Comparison of ENCODE assay signal across 8 mouse cellular contexts in genomic region chr13:56191225-56191624, GRCm38 (mm10). TPM values are rescaled to one million over a fixed set of nuclear protein-coding genes. Genes with fewer than 3 reads are reported as not detected.
A peak's percentile ranks its signal among the peaks of the same experiment; 100 is the strongest.
DNase-seq lines count a peak whose midpoint lies in the region; ATAC-seq and TF ChIP-seq lines count a peak whose summit lies in the region.

No protein-coding gene starts in this region.

- no peak overlapping the region for H3K4me2 ChIP-seq in heart, embryonic 11.5 days
- H3K4me2 ChIP-seq in lung, embryonic 14.5 days: no peak overlapping the region
- H3K4me2 ChIP-seq in forebrain, postnatal 0 days (ENCODE audit: low read depth): no peak overlapping the region
- no peak overlapping the region for H3K4me2 ChIP-seq in forebrain, embryonic 16.5 days (ENCODE audit: low read length)

- TF ChIP-seq EP300 in heart, adult 2 months (IDR thresholded peaks at IDR 0.05; ENCODE audit: insufficient read depth, low read depth, low read length): no peak

- H3K79me2 ChIP-seq in heart, adult 2 months (replicated peaks; ENCODE audit: control insufficient read depth, insufficient read depth, low read length): no peaks in the 10 kb centered on the region

- no peak overlapping the region for H3K27ac ChIP-seq in heart, adult 2 months
- no peak overlapping the region for H3K27ac ChIP-seq in heart, embryonic 11.5 days (ENCODE audit: low read depth, low read length)
- no peak overlapping the region for H3K27ac ChIP-seq in lung, embryonic 14.5 days (ENCODE audit: low read depth)
- no peak overlapping the region for H3K27ac ChIP-seq in forebrain, postnatal 0 days (ENCODE audit: low read depth, low read length)
- H3K27ac ChIP-seq in forebrain, embryonic 16.5 days (ENCODE audit: low read length): no peak overlapping the region

- no peaks in the 10 kb centered on the region for H3K27me3 ChIP-seq in heart, adult 2 months (ENCODE audit: control insufficient read depth, insufficient read depth, low read length)
- no peaks in the 10 kb centered on the region for H3K27me3 ChIP-seq in heart, embryonic 11.5 days (ENCODE audit: control insufficient read depth, insufficient read depth, low read length)
- H3K27me3 ChIP-seq in lung, embryonic 14.5 days (ENCODE audit: insufficient read depth, low read length): no peaks in the 10 kb centered on the region
- no peaks in the 10 kb centered on the region for H3K27me3 ChIP-seq in forebrain, postnatal 0 days (ENCODE audit: insufficient read depth, low read length)
- H3K27me3 ChIP-seq in forebrain, embryonic 16.5 days (replicated peaks; ENCODE audit: control insufficient read depth, insufficient read depth, low read length): no peaks in the 10 kb centered on the region

- peak; percentile 43 to 55 for DNase-seq in heart, adult 2 months
- DNase-seq in 416B (ENCODE audit: low read depth) (peak; percentile 78), adipocyte (ENCODE audit: low spot score) (peak; percentile 11)
- peak; percentile 43 for DNase-seq in lung, embryonic 14.5 days
- DNase-seq in thymus, postnatal 14 days: peak; percentile 85
- DNase-seq in forebrain, postnatal 0 days: no peak

- H3K9me3 ChIP-seq in heart, embryonic 11.5 days (replicated peaks; ENCODE audit: control insufficient read depth, low read length): no peaks in the 10 kb centered on the region
- no peaks in the 10 kb centered on the region for H3K9me3 ChIP-seq in lung, embryonic 14.5 days (ENCODE audit: low read depth, low read length)
- H3K9me3 ChIP-seq in forebrain, postnatal 0 days (ENCODE audit: low read length): no peaks in the 10 kb centered on the region
- H3K9me3 ChIP-seq in forebrain, embryonic 16.5 days (ENCODE audit: control insufficient read depth, low read length): no peaks in the 10 kb centered on the region

- TF ChIP-seq POLR2A in heart, adult 2 months (IDR thresholded peaks at IDR 0.05; ENCODE audit: insufficient read depth, low read depth, low read length): no peak

- ATAC-seq in heart, embryonic 11.5 days (replicated peaks; ENCODE audit: insufficient number of reproducible peaks, low FRiP score, low TSS enrichment): no peak
- no peak for ATAC-seq in lung, embryonic 14.5 days (ENCODE audit: insufficient read depth)
- ATAC-seq in forebrain, postnatal 0 days: no peak
- ATAC-seq in forebrain, embryonic 16.5 days: no peak

- H3K9ac ChIP-seq in heart, adult 2 months (ENCODE audit: low read depth, low read length): no peak overlapping the region
- H3K9ac ChIP-seq in heart, embryonic 11.5 days (ENCODE audit: low read depth, low read length): no peak overlapping the region
- no peak overlapping the region for H3K9ac ChIP-seq in lung, embryonic 14.5 days
- H3K9ac ChIP-seq in forebrain, postnatal 0 days: no peak overlapping the region
- H3K9ac ChIP-seq in forebrain, embryonic 16.5 days (replicated peaks; ENCODE audit: low read depth, low read length): no peak overlapping the region

- H3K36me3 ChIP-seq in heart, adult 2 months (ENCODE audit: control insufficient read depth, insufficient read depth, low read length): no peaks in the 10 kb centered on the region
- no peaks in the 10 kb centered on the region for H3K36me3 ChIP-seq in heart, embryonic 11.5 days (ENCODE audit: control insufficient read depth, insufficient read depth, low read length)
- no peaks in the 10 kb centered on the region for H3K36me3 ChIP-seq in lung, embryonic 14.5 days (ENCODE audit: insufficient read depth)
- H3K36me3 ChIP-seq in forebrain, postnatal 0 days (ENCODE audit: insufficient read depth): no peaks in the 10 kb centered on the region
- H3K36me3 ChIP-seq in forebrain, embryonic 16.5 days (ENCODE audit: control insufficient read depth, insufficient read depth): no peaks in the 10 kb centered on the region

- H3K4me3 ChIP-seq in heart, adult 2 months: no peak overlapping the region
- no peak overlapping the region for H3K4me3 ChIP-seq in heart, embryonic 11.5 days (ENCODE audit: low read depth, low read length)
- no peak overlapping the region for H3K4me3 ChIP-seq in lung, embryonic 14.5 days (ENCODE audit: low read depth, low read length)
- no peak overlapping the region for H3K4me3 ChIP-seq in forebrain, postnatal 0 days (ENCODE audit: low read depth, low read length)
- no peak overlapping the region for H3K4me3 ChIP-seq in forebrain, embryonic 16.5 days (replicated peaks; ENCODE audit: low read length)

- 31% methylated on average over 3 of the region's 3 CpGs for WGBS in heart, adult 2 months
- WGBS in heart, embryonic 11.5 days (ENCODE audit: insufficient replicate concordance): 34% methylated on average over 3 of the region's 3 CpGs
- 25% methylated on average over 3 of the region's 3 CpGs for WGBS in lung, embryonic 14.5 days
- WGBS in forebrain, postnatal 0 days: 64% methylated on average over 3 of the region's 3 CpGs
- 45% methylated on average over 3 of the region's 3 CpGs for WGBS in forebrain, embryonic 16.5 days

- no peaks in the 10 kb centered on the region for H3K4me1 ChIP-seq in heart, adult 2 months (ENCODE audit: control insufficient read depth, insufficient read depth, low read length)
- no peaks in the 10 kb centered on the region for H3K4me1 ChIP-seq in heart, embryonic 11.5 days (ENCODE audit: control insufficient read depth, insufficient read depth, low read length)
- no peaks in the 10 kb centered on the region for H3K4me1 ChIP-seq in lung, embryonic 14.5 days (ENCODE audit: insufficient read depth)
- H3K4me1 ChIP-seq in forebrain, postnatal 0 days (ENCODE audit: insufficient read depth): no peaks in the 10 kb centered on the region
- no peaks in the 10 kb centered on the region for H3K4me1 ChIP-seq in forebrain, embryonic 16.5 days (replicated peaks; ENCODE audit: control insufficient read depth, insufficient read depth, low read length)

- intact Hi-C loops in heart, adult 2 months (cut with DNase I): no loop called here

- TF ChIP-seq CTCF in heart, adult 2 months (IDR thresholded peaks at IDR 0.05): peak; percentile 66
- TF ChIP-seq CTCF in lung, embryonic 14.5 days (IDR thresholded peaks at IDR 0.05; ENCODE audit: low read depth): peak; percentile 41
- no peak for TF ChIP-seq CTCF in forebrain, postnatal 0 days (IDR thresholded peaks at IDR 0.05; ENCODE audit: low read depth)

RNA-seq across cellular contexts. Expression of gene Tifab, which starts 12.5 kb away (rescaled TPM):
- 1 to 10 TPM; 1.1 to 1.2 TPM for total RNA-seq in heart, adult 2 months (2021)
- polyA plus RNA-seq in heart, adult 2 months (2012; rRNA removed): 1.7 and 2.1 TPM in 2 replicates
- polyA plus RNA-seq in heart, embryonic 11.5 days (2014; fragmentation: Nextera tagmentation; extraction: Ambion mirVana): 0.33 and 0.55 TPM in 2 replicates
- polyA plus RNA-seq in lung, embryonic 14.5 days (2014; fragmentation: Nextera tagmentation; extraction: Ambion mirVana): 0.85 and 1.0 TPM in 2 replicates
- 0.05 and 0.92 TPM in 2 replicates for total RNA-seq in forebrain, postnatal 0 days (2014; rRNA removed)
- polyA plus RNA-seq in forebrain, postnatal 0 days (2015; fragmentation: Nextera tagmentation; extraction: Ambion mirVana): 0.58 and 0.61 TPM in 2 replicates
- 0.91 and 1.2 TPM in 2 replicates for polyA plus RNA-seq in forebrain, embryonic 16.5 days (2015; fragmentation: Nextera tagmentation; extraction: Ambion mirVana)

RNA-seq across cellular contexts. Expression of gene H2afy, which starts 55.1 kb away (rescaled TPM):
- total RNA-seq in heart, adult 2 months (2021): 10 to 100 TPM; 43.3 to 49.6 TPM
- polyA plus RNA-seq in heart, adult 2 months (2012; rRNA removed): 34.9 and 39.4 TPM in 2 replicates
- 154 and 162 TPM in 2 replicates for polyA plus RNA-seq in heart, embryonic 11.5 days (2014; fragmentation: Nextera tagmentation; extraction: Ambion mirVana)
- 359 and 377 TPM in 2 replicates for polyA plus RNA-seq in lung, embryonic 14.5 days (2014; fragmentation: Nextera tagmentation; extraction: Ambion mirVana)
- total RNA-seq in forebrain, postnatal 0 days (2014; rRNA removed): 151 and 181 TPM in 2 replicates
- polyA plus RNA-seq in forebrain, postnatal 0 days (2015; fragmentation: Nextera tagmentation; extraction: Ambion mirVana): 169 and 171 TPM in 2 replicates
- 370 and 392 TPM in 2 replicates for polyA plus RNA-seq in forebrain, embryonic 16.5 days (2015; fragmentation: Nextera tagmentation; extraction: Ambion mirVana)
